Mouse (Mus musculus) midbrain, embryonic 15.5 days (tissue): Measurements from ENCODE around the gene Bphl. TPM values are rescaled to one million over a fixed set of nuclear protein-coding genes. Genes with fewer than 3 reads are reported as not detected.
"Not testable (repeated sequence)": the region's sequence is repeated elsewhere in the genome, so short reads cannot be mapped to it uniquely, and the experiment has no call there.

Source experiments
- ATAC-seq: fragments of 200-750 bp; cut with Nextera tagmentation; replicated peaks from 2 replicates; pipeline ENCODE4 v1.8.0; 2017; ENCODE audit warnings: moderate TSS enrichment
- H3K27ac ChIP-seq: fragments of 300-500 bp; sonication (generic); 2 replicates; pipeline ENCODE4 v1.5.1; 2015; ENCODE audit warnings: mild to moderate bottlenecking, inconsistent platforms
- H3K27me3 ChIP-seq: fragments of 300-500 bp; sonication (generic); replicated peaks from 2 replicates; pipeline ENCODE4 v1.6.1; 2015; ENCODE audit warnings: inconsistent platforms
- H3K36me3 ChIP-seq: fragments of 300-500 bp; sonication (generic); replicated peaks from 2 replicates; pipeline ENCODE4 v1.6.1; 2015; ENCODE audit warnings: inconsistent platforms
- H3K4me1 ChIP-seq: fragments of 300-500 bp; sonication (generic); 2 replicates; pipeline ENCODE4 v1.6.1; 2015; ENCODE audit warnings: inconsistent platforms
- H3K4me2 ChIP-seq: fragments of 300-500 bp; sonication (generic); 2 replicates; pipeline ENCODE4 v1.6.1; 2015; ENCODE audit warnings: inconsistent platforms, mild to moderate bottlenecking, moderate library complexity
- H3K4me3 ChIP-seq: fragments of 300-500 bp; sonication (generic); 2 replicates; pipeline ENCODE4 v1.5.1; 2015; ENCODE audit warnings: mild to moderate bottlenecking, inconsistent platforms
- H3K9ac ChIP-seq: fragments of 300-500 bp; sonication (generic); 2 replicates; pipeline ENCODE4 v1.6.1; 2015; ENCODE audit warnings: mild to moderate bottlenecking, inconsistent platforms
- H3K9me3 ChIP-seq: fragments of 300-500 bp; sonication (generic); 2 replicates; pipeline ENCODE4 v1.6.1; 2016; ENCODE audit warnings: inconsistent platforms
- WGBS: fragments of 180-500 bp; shearing (Covaris S2); methylation state at CpG from one replicate; pipeline ENCODE4 v1.1.7; 2015; ENCODE audit warnings: mixed read lengths; 5-methylcytosine and 5-hydroxymethylcytosine counted together
- polyA plus RNA-seq: library from polyadenylated mRNA; unstranded; fragments of >200 nt; fragmentation: Nextera tagmentation; extraction: Ambion mirVana; gene quantifications from 2 replicates; pipeline ENCODE4 v1.2.1, GENCODE M21; 2015

Bphl gene
- polyA plus RNA-seq, 1 experiment from 2014 or later: 35.4 TPM

DNA sequence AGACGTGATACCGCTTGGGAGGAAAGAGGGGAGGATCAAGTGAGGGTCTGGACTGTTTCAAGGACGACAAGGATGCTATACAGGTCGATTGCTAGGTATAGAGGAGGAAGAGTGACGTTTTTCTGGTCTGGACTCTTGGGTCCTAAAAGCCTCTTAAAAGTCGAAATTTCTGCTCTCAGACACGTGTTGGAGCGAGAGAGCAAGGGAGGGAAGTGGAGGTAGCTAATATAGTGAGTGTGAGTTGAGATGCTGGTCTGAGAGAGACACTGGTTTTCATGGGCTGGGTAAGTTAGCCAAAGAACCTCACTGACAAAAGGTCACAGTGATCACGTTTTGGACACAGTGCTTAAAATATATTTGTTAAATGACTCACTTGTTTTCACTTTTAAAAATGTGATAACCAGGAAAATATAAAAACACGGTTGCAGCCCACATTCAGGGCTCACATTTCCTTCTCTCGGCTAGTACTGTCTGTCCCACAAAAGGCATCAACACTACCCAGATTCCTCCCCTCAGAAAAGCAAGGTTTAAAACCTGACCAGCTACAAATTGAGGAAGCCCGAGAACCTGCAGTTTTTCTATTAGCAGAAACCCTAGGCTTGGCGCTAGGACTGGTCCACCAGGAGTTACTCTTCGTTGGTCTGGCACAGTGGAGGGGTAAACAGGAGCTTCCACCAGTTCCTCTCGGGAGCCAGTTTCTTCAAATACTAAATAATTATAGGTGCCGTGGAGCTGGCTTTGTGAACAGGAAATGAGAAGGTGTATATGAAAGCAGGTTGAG lies 41.3 kb downstream of the Bphl start:
- WGBS: 41% methylated on average over 16 of the region's 16 CpGs
- Histone ChIP-seq H3K27me3 (no peaks in the 10 kb centered on the region), H3K36me3 (0 out of 2 replicates have a peak, but pooled peaks cover 4% of the 10 kb centered on the region), H3K4me1 (peaks cover 30% of the 10 kb centered on the region), H3K4me2 (peak overlapping the region; percentile 65), H3K9ac (peak overlapping the region; percentile 98), H3K9me3 (no peaks in the 10 kb centered on the region), H3K27ac (peak overlapping the region; percentile 90), H3K4me3 (peak overlapping the region; percentile 85)
- peak; percentile 37; the same call in 1 of the 2 replicates for ATAC-seq

DNA sequence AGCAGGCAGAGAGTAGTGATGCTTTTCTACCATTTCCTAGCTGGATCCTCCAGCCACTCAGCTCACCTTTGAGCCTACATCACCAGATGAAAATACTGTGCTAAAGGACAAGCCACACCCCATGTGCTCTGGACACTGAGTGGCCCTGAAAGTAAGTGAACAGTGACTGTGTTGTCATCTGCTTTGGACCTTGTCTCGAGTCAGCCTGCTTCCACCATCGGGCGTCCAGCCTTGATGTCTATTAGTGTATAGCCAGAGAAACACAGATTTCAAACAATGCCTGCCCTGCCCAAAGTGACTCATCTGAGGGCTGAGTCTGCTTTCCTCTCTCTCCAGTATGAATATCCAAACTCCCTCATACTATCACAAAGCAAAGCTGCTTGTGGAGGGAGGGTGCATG lies 42.4 kb downstream of the Bphl start:
- 0 out of 2 replicates have a peak, but pooled peaks cover 3% of the 10 kb centered on the region for H3K36me3 ChIP-seq
- no peak overlapping the region for H3K27ac ChIP-seq
- no peaks in the 10 kb centered on the region for H3K9me3 ChIP-seq
- no peak overlapping the region for H3K4me2 ChIP-seq
- WGBS: 86% methylated on average over 3 of the region's 3 CpGs
- H3K9ac ChIP-seq: no peak overlapping the region
- peaks cover 25% of the 10 kb centered on the region for H3K4me1 ChIP-seq
- no peak for ATAC-seq
- H3K27me3 ChIP-seq: no peaks in the 10 kb centered on the region
- no peak overlapping the region for H3K4me3 ChIP-seq

DNA sequence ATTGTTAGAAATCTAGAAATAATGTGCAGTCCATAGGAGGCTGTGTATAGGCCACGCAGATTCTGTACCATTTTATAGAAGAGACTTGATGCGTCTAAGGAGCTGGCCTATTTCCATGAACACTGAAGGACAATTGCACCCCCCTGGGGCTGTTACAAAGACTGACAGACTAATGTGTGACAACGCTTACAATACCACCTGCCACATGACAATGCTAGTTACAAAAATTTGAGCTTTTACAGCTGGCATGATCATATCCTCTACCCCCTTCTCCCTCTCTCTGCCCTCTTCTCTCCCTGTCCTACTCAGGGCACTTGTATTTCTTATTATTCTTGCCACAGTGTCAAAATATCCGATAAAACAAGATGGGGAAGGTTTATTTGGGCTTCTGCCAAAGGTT lies 44.5 kb downstream of the Bphl start:
- Histone ChIP-seq H3K9me3 (no peaks in the 10 kb centered on the region), H3K4me1 (peaks cover 13% of the 10 kb centered on the region), H3K27me3 (no peaks in the 10 kb centered on the region), H3K4me3 (no peak overlapping the region), H3K27ac (no peak overlapping the region), H3K9ac (no peak overlapping the region), H3K36me3 (no peaks in the 10 kb centered on the region), H3K4me2 (no peak overlapping the region)
- 61% methylated on average over 4 of the region's 4 CpGs for WGBS
- no peak for ATAC-seq

DNA sequence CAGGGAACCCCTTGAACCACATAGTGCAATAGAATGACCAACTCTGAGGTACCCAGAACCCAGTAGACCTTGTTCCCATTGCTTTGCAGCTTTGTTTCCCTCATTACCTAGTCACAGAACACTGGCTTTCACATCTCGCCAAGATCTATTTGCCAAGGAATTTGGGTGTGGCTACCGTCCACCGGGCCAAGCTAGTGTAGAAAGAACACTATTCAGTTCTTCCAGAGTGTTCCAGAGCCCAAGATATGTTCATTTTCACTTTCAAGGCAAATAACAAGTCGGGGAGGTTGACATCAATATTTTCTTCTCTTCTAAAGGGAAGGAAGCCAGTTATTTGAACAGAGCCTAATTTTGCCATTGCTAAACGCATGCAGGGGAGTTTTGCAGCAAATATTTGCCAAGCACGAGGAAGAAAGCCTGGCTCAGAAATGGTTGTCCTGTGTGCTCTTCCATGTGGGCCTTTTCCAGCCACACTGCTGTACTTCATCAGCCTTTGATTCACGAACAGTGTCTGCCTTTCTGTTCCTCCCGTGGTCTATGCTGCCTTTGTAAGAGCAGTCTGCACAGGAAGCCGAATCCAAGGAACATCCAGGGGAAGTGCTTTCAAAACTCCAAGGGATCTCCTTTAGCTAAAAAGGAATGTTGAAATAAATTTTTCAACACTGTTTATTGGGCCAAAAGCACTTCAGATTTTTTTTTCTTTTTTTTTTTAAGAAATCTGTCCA lies 46.8 kb downstream of the Bphl start:
- 73% methylated on average over 9 of the region's 9 CpGs for WGBS
- H3K27ac ChIP-seq: 0 out of 2 replicates have a peak overlapping the region, but pooled peaks have one; percentile 37

DNA sequence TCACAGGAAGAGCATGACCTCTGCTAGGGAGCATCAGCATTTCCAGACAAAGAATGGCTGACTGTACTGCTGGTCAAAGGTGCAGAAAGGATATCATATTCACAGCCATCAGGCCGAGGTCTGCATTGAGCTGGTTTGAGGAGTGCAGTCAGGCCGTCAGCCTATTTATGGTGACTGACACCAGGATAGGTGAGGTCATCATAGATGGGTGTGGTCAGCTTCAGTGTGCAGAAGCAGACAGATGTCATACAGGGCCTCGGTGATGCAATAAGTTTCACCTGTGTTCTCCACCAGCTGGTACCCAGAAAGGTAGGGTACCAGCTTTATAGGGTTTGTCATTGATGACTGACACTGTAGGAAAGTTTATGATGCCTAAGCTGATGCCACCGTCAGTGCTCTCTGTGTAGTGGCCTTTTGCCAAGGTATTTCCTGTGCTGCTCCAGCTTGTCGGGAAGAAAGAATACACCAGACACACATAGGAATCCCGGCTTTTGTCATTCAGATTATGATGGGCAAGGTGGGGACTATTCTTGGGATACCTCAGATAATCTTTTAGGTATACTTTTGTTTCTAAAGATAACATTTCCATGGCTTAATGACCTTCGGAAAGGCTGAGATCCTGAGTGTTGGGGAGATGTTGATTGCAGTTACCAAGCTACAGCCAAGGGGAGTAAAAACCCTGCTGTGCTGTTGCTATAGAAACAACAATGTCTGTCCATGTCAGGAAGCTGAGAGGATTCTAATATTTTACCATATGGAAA lies 49.8 kb downstream of the Bphl start:
- H3K27ac ChIP-seq: peak overlapping the region; percentile 93
- peak; percentile 61 for ATAC-seq
- peak overlapping the region; percentile 24 for H3K9ac ChIP-seq
- WGBS: 41% methylated on average over 7 of the region's 7 CpGs
- H3K27me3 ChIP-seq: no peaks in the 10 kb centered on the region
- peaks cover 31% of the 10 kb centered on the region for H3K4me1 ChIP-seq
- H3K36me3 ChIP-seq: no peaks in the 10 kb centered on the region
- H3K9me3 ChIP-seq: no peaks in the 10 kb centered on the region
- H3K4me3 ChIP-seq: no peak overlapping the region
- peak overlapping the region; percentile 39; the same call in 1 of the 2 replicates for H3K4me2 ChIP-seq

More for the DNA sequence above, 46.8 kb downstream of the Bphl start:
- no peak overlapping the region for H3K4me3 ChIP-seq
- H3K4me2 ChIP-seq: no peak overlapping the region
- H3K4me1 ChIP-seq: peaks cover 28% of the 10 kb centered on the region
- no peaks in the 10 kb centered on the region for H3K36me3 ChIP-seq
- no peak overlapping the region for H3K9ac ChIP-seq
- no peaks in the 10 kb centered on the region for H3K9me3 ChIP-seq
- no peaks in the 10 kb centered on the region for H3K27me3 ChIP-seq
- ATAC-seq: no peak

DNA sequence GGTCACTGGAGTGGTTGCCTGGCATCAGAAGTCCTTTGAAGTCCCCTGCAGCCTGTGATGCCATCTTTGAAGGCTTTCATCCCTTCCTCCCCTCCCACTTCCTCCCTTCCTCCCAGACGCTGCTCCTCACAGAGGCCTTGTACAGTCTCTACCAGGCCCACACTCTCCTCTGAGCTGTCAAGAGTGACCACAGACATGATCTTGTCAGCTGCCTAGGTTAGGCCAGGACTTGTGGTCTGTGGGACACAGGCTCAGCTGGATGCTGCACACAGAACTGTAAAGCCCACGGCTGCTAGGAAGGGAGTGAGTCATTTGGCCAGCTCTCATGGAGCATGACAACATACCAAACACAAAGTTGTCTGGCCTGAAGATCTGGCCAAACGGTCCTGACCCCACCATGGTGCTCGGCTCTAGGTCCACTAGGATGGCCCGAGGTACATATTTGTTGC lies 50.8 kb downstream of the Bphl start:
- not testable (repeated sequence) for H3K9ac ChIP-seq, H3K9me3 ChIP-seq, H3K36me3 ChIP-seq, H3K27me3 ChIP-seq, H3K4me3 ChIP-seq
- Histone ChIP-seq H3K4me1 (peaks cover 31% of the 10 kb centered on the region), H3K4me2 (peak overlapping the region; percentile 39), H3K27ac (peak overlapping the region; percentile 93)
- 36% methylated on average over 5 of the region's 5 CpGs for WGBS
- peak; percentile 75 for ATAC-seq

DNA sequence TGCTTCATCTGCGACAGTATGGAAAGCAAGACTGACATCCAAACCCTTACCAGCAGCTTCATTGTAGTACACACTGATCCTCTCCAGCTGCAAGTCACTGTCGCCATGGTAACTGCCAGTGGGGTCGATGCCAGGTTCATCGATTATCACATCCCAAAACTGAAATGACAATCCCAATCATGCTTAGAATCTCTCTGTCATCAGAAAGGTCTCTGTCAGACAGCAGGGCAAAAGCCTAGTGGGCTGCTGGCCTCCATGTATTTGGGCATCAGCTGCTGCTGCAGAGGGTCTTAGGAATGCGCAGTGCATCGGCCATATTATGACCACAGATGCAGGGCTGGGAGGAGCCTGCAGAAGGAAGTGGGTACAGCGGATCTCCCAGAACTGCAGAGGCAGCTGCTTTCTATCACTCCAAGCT lies 51.5 kb downstream of the Bphl start:
- no peaks in the 10 kb centered on the region for H3K9me3 ChIP-seq
- H3K4me3 ChIP-seq: peak overlapping the region; percentile 13
- peak overlapping the region; percentile 39 for H3K4me2 ChIP-seq
- peaks cover 31% of the 10 kb centered on the region for H3K4me1 ChIP-seq
- no peaks in the 10 kb centered on the region for H3K27me3 ChIP-seq
- 15% methylated on average over 7 of the region's 7 CpGs for WGBS
- H3K27ac ChIP-seq: peak overlapping the region; percentile 93
- peak; percentile 91 for ATAC-seq
- peak overlapping the region; percentile 11 for H3K9ac ChIP-seq
- no peaks in the 10 kb centered on the region for H3K36me3 ChIP-seq

DNA sequence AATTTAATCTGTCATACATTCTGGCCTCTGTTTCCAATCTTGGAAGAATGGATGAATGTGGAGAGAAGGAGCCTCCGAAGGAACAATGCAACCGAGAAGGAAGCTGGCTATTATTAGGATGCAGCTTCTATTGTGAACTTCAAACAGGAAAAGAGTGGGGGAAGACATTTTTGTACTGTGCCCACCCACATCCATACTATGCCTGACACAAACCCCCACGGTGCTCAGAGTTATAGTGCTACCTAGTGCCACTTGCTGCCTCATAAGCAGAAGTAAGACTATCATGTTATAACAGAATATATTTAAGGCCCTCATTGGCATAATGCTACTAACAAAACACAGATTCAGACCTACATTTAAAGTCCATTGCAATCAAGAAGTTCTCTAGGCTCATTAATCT lies 52.0 kb downstream of the Bphl start:
- Histone ChIP-seq H3K4me2 (peak overlapping the region; percentile 39), H3K4me3 (no peak overlapping the region)
- peak; percentile 10; the same call in 1 of the 2 replicates for ATAC-seq

DNA sequence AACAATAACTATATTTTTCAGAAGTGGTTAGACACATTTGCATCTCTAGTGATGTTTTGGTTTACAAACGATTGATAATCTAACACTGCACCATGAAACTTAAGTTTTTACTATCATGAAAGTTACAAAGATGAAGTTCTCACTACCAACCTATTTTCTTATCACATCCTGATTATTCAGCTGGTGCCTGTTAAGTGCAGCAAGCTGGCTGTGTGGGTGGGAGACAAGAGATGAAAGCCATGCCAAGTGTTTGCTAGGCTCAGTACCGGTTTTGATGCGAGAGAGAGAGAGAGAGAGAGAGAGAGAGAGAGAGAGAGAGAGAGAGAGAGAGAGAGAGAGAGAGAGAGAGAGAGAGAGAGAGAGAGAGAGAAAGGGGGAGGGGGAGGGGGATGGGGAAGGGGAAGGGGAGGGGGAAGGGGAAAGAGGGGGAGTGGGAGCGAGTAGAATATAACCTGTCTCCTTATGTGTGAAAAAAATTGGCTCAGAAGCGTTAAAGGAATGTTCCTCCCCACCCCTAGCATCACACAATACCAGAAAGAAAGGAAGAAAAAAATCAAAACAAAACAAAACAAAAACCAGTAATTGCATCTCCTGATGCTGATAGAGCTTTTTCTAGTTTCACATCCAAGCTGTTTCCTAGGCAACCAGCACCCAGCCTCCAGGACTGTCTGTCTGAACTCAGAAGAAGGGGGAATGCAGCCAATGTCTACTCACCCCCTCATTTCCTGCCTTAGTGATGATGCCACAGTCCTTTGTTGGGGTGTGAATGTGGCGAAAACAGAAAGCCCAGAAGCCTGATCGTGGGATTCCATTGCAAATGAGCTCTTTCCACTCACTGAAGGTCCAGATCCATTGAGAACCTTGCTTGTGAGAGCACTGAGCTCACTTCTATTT lies 58.4 kb downstream of the Bphl start:
- WGBS: 12% methylated on average over 7 of the region's 7 CpGs
- ATAC-seq: peak; percentile 97
- H3K27me3 ChIP-seq: no peaks in the 10 kb centered on the region
- no peaks in the 10 kb centered on the region for H3K36me3 ChIP-seq
- H3K4me1 ChIP-seq: peaks cover 19% of the 10 kb centered on the region
- H3K4me2 ChIP-seq: peak overlapping the region; percentile 21
- no peak overlapping the region for H3K4me3 ChIP-seq
- H3K27ac ChIP-seq: peak overlapping the region; percentile 81
- no peaks in the 10 kb centered on the region for H3K9me3 ChIP-seq
- no peak overlapping the region for H3K9ac ChIP-seq

More for the DNA sequence above, 52.0 kb downstream of the Bphl start:
- no peaks in the 10 kb centered on the region for H3K36me3 ChIP-seq
- no peaks in the 10 kb centered on the region for H3K27me3 ChIP-seq
- WGBS: 20% methylated on average over 3 of the region's 3 CpGs
- H3K27ac ChIP-seq: peak overlapping the region; percentile 93
- H3K9ac ChIP-seq: peak overlapping the region; percentile 11
- H3K9me3 ChIP-seq: no peaks in the 10 kb centered on the region
- H3K4me1 ChIP-seq: peaks cover 31% of the 10 kb centered on the region

DNA sequence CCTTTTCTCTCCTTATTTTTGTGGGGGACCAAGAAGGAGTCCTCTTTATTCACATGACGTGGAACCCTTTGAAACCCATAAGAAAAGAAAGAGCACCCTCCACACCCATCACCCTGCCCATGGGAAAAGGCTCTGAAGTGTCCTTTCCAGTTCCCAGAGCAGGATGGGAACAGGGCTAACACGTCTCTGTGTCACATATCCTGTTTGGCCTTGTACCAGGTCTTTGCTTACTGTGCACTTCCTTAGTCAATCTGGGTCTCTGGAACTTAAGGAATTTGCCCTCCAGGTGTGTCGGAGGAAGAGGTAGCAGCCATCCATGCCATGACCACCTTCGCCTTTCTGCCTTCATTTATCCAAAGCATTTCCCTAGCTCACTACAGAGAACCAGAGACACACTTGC lies 59.1 kb downstream of the Bphl start:
- H3K9ac ChIP-seq: no peak overlapping the region

DNA sequence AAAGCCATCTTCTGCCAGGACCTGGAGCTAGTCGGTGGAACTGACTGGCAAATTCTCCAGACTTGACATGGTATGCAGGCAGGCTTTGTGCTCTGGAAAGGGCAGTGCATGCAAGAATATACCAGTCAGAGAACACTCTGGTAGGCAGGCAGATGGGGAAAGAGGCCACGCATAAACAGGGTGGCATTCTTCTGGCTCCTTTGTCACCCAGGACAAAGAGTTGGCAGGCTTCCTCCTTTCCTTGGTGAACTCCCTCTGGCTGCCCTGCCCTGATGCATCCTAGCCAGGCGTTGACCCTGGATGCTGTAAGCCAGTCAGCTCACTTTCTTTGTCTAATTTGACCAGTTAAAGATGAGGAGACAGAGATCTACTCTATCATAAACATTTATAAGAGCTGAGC lies 59.7 kb downstream of the Bphl start:
- ATAC-seq: no peak
- peaks cover 19% of the 10 kb centered on the region for H3K4me1 ChIP-seq
- WGBS: 51% methylated on average over 3 of the region's 3 CpGs

More for the DNA sequence above, 59.1 kb downstream of the Bphl start:
- Histone ChIP-seq H3K27ac (peak overlapping the region; percentile 81), H3K4me3 (no peak overlapping the region), H3K36me3 (no peaks in the 10 kb centered on the region), H3K9me3 (no peaks in the 10 kb centered on the region), H3K27me3 (no peaks in the 10 kb centered on the region), H3K4me1 (peaks cover 19% of the 10 kb centered on the region), H3K4me2 (peak overlapping the region; percentile 21)
- peak; percentile 83 for ATAC-seq
- 48% methylated on average over 4 of the region's 4 CpGs for WGBS

More for the DNA sequence above, 59.7 kb downstream of the Bphl start:
- no peaks in the 10 kb centered on the region for H3K36me3 ChIP-seq
- no peak overlapping the region for H3K9ac ChIP-seq
- H3K27me3 ChIP-seq: no peaks in the 10 kb centered on the region
- no peak overlapping the region for H3K4me3 ChIP-seq
- H3K4me2 ChIP-seq: no peak overlapping the region
- no peaks in the 10 kb centered on the region for H3K9me3 ChIP-seq
- peak overlapping the region; percentile 81 for H3K27ac ChIP-seq
